Mouse (Mus musculus) left cerebral cortex, postnatal 25 days (tissue): ENCODE data around the gene Gpr108. TPM values are rescaled to one million over a fixed set of nuclear protein-coding genes. Genes with fewer than 3 reads are reported as not detected.
"Not testable (repeated sequence)": the region's sequence is repeated elsewhere in the genome, so short reads cannot be mapped to it uniquely, and the experiment has no call there.

ENCODE experiments used
- DNase-seq, 2 experiments: peaks; one replicate each; pipeline ENCODE4 v3.0.0; 2022; ENCODE audit warnings: low spot score in 2 of 2, mixed read lengths in 1 of 2
- intact Hi-C: fragments of 180-260 bp; cut with DNase I; formaldehyde crosslinking; loops from one replicate; pipeline ENCODE4 v1.15.1; 2025
- total RNA-seq, 2 experiments: library from RNA; stranded (reverse); gene quantifications; 2 replicates each; pipeline ENCODE4 v1.2.3; 2021

Gene Gpr108
- total RNA-seq = 10 to 100 TPM; 21.5 to 24.0 TPM

GRCm38 (mm10) chr17:57248201-57248699 lies at the start of gene Gpr108:
Gpr108 (minus strand) TSS chr17:57248446.
- peak; percentile 85 to 94 for DNase-seq
- intact Hi-C loops = loop anchor here (1.0 kb wide), 2 partner anchors 29 to 87 kb away; no protein-coding TSS in a partner anchor

GRCm38 (mm10) chr17:57297040-57297439 lies 48.8 kb upstream of the Gpr108 start:
- DNase-seq = no peak
- intact Hi-C loops = no loop called here

- DNase-seq = no peak
- intact Hi-C loops = no loop called here
Observed at GRCm38 (mm10) chr17:57295935-57296334, 47.7 kb upstream of the Gpr108 start.

- DNase-seq = no peak
- intact Hi-C loops = no loop called here
Observed at GRCm38 (mm10) chr17:57292968-57293367, 44.7 kb upstream of the Gpr108 start.

GRCm38 (mm10) chr17:57292302-57292701 lies 44.1 kb upstream of the Gpr108 start:
- DNase-seq = no peak
- intact Hi-C loops = no loop called here

GRCm38 (mm10) chr17:57290671-57291055 lies 42.4 kb upstream of the Gpr108 start:
- no peak for DNase-seq
- intact Hi-C loops = no loop called here

GRCm38 (mm10) chr17:57290001-57290670 lies 41.9 kb upstream of the Gpr108 start:
- intact Hi-C loops = no loop called here
- peak in 1 of 2 experiments; percentile 40 for DNase-seq

- DNase-seq = no peak
- intact Hi-C loops = no loop called here
Observed at GRCm38 (mm10) chr17:57289252-57289651, 41.0 kb upstream of the Gpr108 start.

- intact Hi-C loops = no loop called here
Observed at GRCm38 (mm10) chr17:57286718-57287355, 38.6 kb upstream of the Gpr108 start.

GRCm38 (mm10) chr17:57285077-57285476 lies 36.8 kb upstream of the Gpr108 start:
- DNase-seq = no peak
- intact Hi-C loops = no loop called here

More at GRCm38 (mm10) chr17:57286718-57287355, 38.6 kb upstream of the Gpr108 start:
- no peak for DNase-seq

- DNase-seq = no peak
- intact Hi-C loops = no loop called here
Observed at GRCm38 (mm10) chr17:57283906-57284305, 35.7 kb upstream of the Gpr108 start.

GRCm38 (mm10) chr17:57280411-57280810 lies 32.2 kb upstream of the Gpr108 start:
- intact Hi-C loops = no loop called here
- peak in 1 of 2 experiments; percentile 23 for DNase-seq

- intact Hi-C loops = loop anchor here (5.0 kb wide), 1 partner anchor 53 kb away; no protein-coding TSS in a partner anchor
- DNase-seq = no peak
Observed at GRCm38 (mm10) chr17:57279591-57280224, 31.5 kb upstream of the Gpr108 start.

- intact Hi-C loops = loop anchor here (5.0 kb wide), 1 partner anchor 53 kb away; no protein-coding TSS in a partner anchor
- peak; percentile 13 to 16 for DNase-seq
Observed at GRCm38 (mm10) chr17:57278943-57279590, 30.8 kb upstream of the Gpr108 start, which contains the start of gene Vav1. Vav1 (plus strand) TSS chr17:57279100.

GRCm38 (mm10) chr17:57278537-57278936 lies 30.3 kb upstream of the Gpr108 start:
- intact Hi-C loops = loop anchor here (5.0 kb wide), 1 partner anchor 54 kb away; no protein-coding TSS in a partner anchor

GRCm38 (mm10) chr17:57277598-57278261 lies 29.5 kb upstream of the Gpr108 start:
- intact Hi-C loops = loop anchor here (1.0 to 5.0 kb wide), 3 partner anchors 29 to 58 kb away; partner anchors contain the start of gene Gpr108
- DNase-seq = not testable (repeated sequence)

More at GRCm38 (mm10) chr17:57278537-57278936, 30.3 kb upstream of the Gpr108 start:
- no peak for DNase-seq

GRCm38 (mm10) chr17:57276634-57277121 lies 28.4 kb upstream of the Gpr108 start:
- intact Hi-C loops = loop anchor here (1.0 to 5.0 kb wide), 3 partner anchors 28 to 57 kb away; partner anchors contain the start of gene Gpr108

GRCm38 (mm10) chr17:57275997-57276351 lies 27.7 kb upstream of the Gpr108 start:
- intact Hi-C loops = loop anchor here (5.0 kb wide), 1 partner anchor 56 kb away; no protein-coding TSS in a partner anchor
- no peak for DNase-seq

More at GRCm38 (mm10) chr17:57276634-57277121, 28.4 kb upstream of the Gpr108 start:
- DNase-seq = peak; percentile 81 to 83
